Mouse (Mus musculus) hematopoietic stem cell, adult 5-6 weeks (primary cell): ENCODE data around the gene Olfr1467. TPM values are rescaled to one million over a fixed set of nuclear protein-coding genes. Genes with fewer than 3 reads are reported as not detected.

Source experiments
- ATAC-seq, 2 experiments: fragments of 125-278 bp in 1 of 2; replicated peaks in 1 of 2; 2 replicates each; pipeline ENCODE4 v1.8.0; 2016 to 2017; ENCODE audit warnings: inconsistent platforms in 2 of 2, mild to moderate bottlenecking in 2 of 2, moderate number of reproducible peaks in 2 of 2, low read depth in 1 of 2, moderate TSS enrichment in 1 of 2; ENCODE audit not compliant: low FRiP score in 2 of 2, poor library complexity in 2 of 2, severe bottlenecking in 2 of 2, insufficient read depth in 1 of 2, low TSS enrichment in 1 of 2
- total RNA-seq: library from RNA; stranded (forward); fragments of 172-1452, 232-1000 nt; gene quantifications from 2 replicates; pipeline ENCODE4 v1.2.3, GENCODE M21; 2017

Gene Olfr1467
- total RNA-seq, result not detected in 2 replicates

- no peak for ATAC-seq
Measured at GRCm38 (mm10) chr19:13361936-13362335, at the start of gene Olfr1467. TSS of gene Olfr1467 (plus strand) at chr19:13362236.

- ATAC-seq, result no peak
Measured at GRCm38 (mm10) chr19:13315441-13315840, 46.6 kb upstream of the Olfr1467 start, which contains the start of gene Olfr1465. TSS of gene Olfr1465 (minus strand) at chr19:13315541.

GRCm38 (mm10) chr19:13338562-13338961, 23.5 kb upstream of the Olfr1467 start, which contains the start of gene Olfr1466:
TSS of gene Olfr1466 (plus strand) at chr19:13338862.
- ATAC-seq, result no peak

- ATAC-seq, result no peak
Measured at GRCm38 (mm10) chr19:13407549-13407948, 45.5 kb downstream of the Olfr1467 start, which contains the start of gene Olfr1469. TSS of gene Olfr1469 (plus strand) at chr19:13407849.

Other genes with a start within 250 kb of the Olfr1467 start
- gene Olfr1459, start 212.7 kb upstream of the Olfr1467 start, total RNA-seq, result not detected in 2 replicates
- not detected in 2 replicates for gene Olfr1461, start 199.2 kb upstream of the Olfr1467 start, total RNA-seq
- not detected in 2 replicates for gene Olfr1462, start 176.5 kb upstream of the Olfr1467 start, total RNA-seq
- not detected in 2 replicates for gene Olfr1463, start 130.9 kb upstream of the Olfr1467 start, total RNA-seq
- gene Olfr1465, start 46.7 kb upstream of the Olfr1467 start, total RNA-seq, result not detected in 2 replicates
- not detected in 2 replicates for gene Olfr1466, start 23.4 kb upstream of the Olfr1467 start, total RNA-seq
- not detected in 2 replicates for gene Olfr1469, start 45.6 kb downstream of the Olfr1467 start, total RNA-seq
- gene Olfr1471, start 81.2 kb downstream of the Olfr1467 start, total RNA-seq, result not detected in 2 replicates
- not detected in 2 replicates for gene Olfr1472, start 93.8 kb downstream of the Olfr1467 start, total RNA-seq
- not detected in 2 replicates for gene Olfr1474, start 107.3 kb downstream of the Olfr1467 start, total RNA-seq
- gene Olfr1475, start 118.0 kb downstream of the Olfr1467 start, total RNA-seq, result not detected in 2 replicates
- gene Olfr1477, start 138.3 kb downstream of the Olfr1467 start, total RNA-seq, result not detected in 2 replicates
- gene Olfr1480, start 165.7 kb downstream of the Olfr1467 start, total RNA-seq, result not detected in 2 replicates
- not detected in 2 replicates for gene Olfr1484, start 221.3 kb downstream of the Olfr1467 start, total RNA-seq